Mouse (Mus musculus): ENCODE measurements around the gene Snapc3. TPM values are rescaled to one million over a fixed set of nuclear protein-coding genes. Genes with fewer than 3 reads are reported as not detected.

Snapc3 gene
- polyA plus RNA-seq, 1 experiment from 2014 or later: 34.3 TPM

Other genes with a start within 250 kb of the Snapc3 start
- gene Ttc39b, start 93.5 kb upstream of the Snapc3 start, polyA plus RNA-seq (2021): 14.4 TPM
- 97.9 TPM for gene Psip1, start 68.7 kb downstream of the Snapc3 start, polyA plus RNA-seq (2021)
- gene Ccdc171, start 107.8 kb downstream of the Snapc3 start, polyA plus RNA-seq (2021): 2.1 TPM